Mouse (Mus musculus): Measurements from ENCODE around the gene Capn10. TPM values are rescaled to one million over a fixed set of nuclear protein-coding genes. Genes with fewer than 3 reads are reported as not detected.

Gene Capn10
- polyA plus RNA-seq, 1 experiment = 6.8 TPM

GRCm38 (mm10) chr1:92910925-92911720 lies 23.1 kb upstream of the Capn10 start:
- Histone ChIP-seq H3K4me1 (ENCODE audit: control insufficient read depth, insufficient read depth, insufficient read length, low read length) (peaks cover 21% of the 10 kb centered on the region), H3K27ac (replicated peaks; ENCODE audit: low read depth, low read length) (peak overlapping the region; percentile 6; the same call in 1 of the 2 replicates), H3K4me3 (ENCODE audit: insufficient read depth, low read depth, low read length) (peak overlapping the region; percentile 90)

GRCm38 (mm10) chr1:92911721-92912138 lies 22.4 kb upstream of the Capn10 start:
- peaks cover 21% of the 10 kb centered on the region for H3K4me1 ChIP-seq (ENCODE audit: control insufficient read depth, insufficient read depth, insufficient read length, low read length)
- peak overlapping the region; percentile 90 for H3K4me3 ChIP-seq (ENCODE audit: insufficient read depth, low read depth, low read length)
- 0 out of 2 replicates have a peak overlapping the region, but pooled peaks have one; percentile 6 for H3K27ac ChIP-seq (replicated peaks; ENCODE audit: low read depth, low read length)

GRCm38 (mm10) chr1:92912286-92912685 lies 21.9 kb upstream of the Capn10 start:
- Histone ChIP-seq H3K27ac (replicated peaks; ENCODE audit: low read depth, low read length) (no peak overlapping the region), H3K4me3 (ENCODE audit: insufficient read depth, low read depth, low read length) (peak overlapping the region; percentile 90)

GRCm38 (mm10) chr1:92914239-92914638 lies 19.9 kb upstream of the Capn10 start:
- H3K27ac ChIP-seq (replicated peaks; ENCODE audit: low read depth, low read length) = no peak overlapping the region
- H3K4me1 ChIP-seq (ENCODE audit: control insufficient read depth, insufficient read depth, insufficient read length, low read length) = peaks cover 15% of the 10 kb centered on the region
- no peak overlapping the region for H3K4me3 ChIP-seq (ENCODE audit: insufficient read depth, low read depth, low read length)

More at GRCm38 (mm10) chr1:92912286-92912685, 21.9 kb upstream of the Capn10 start:
- H3K4me1 ChIP-seq (ENCODE audit: control insufficient read depth, insufficient read depth, insufficient read length, low read length) = peaks cover 21% of the 10 kb centered on the region

- H3K4me3 ChIP-seq (ENCODE audit: insufficient read depth, low read depth, low read length) = no peak overlapping the region
- H3K4me1 ChIP-seq (ENCODE audit: control insufficient read depth, insufficient read depth, insufficient read length, low read length) = peaks cover 10% of the 10 kb centered on the region
- no peak overlapping the region for H3K27ac ChIP-seq (replicated peaks; ENCODE audit: low read depth, low read length)
Measured at GRCm38 (mm10) chr1:92914993-92915392, 19.2 kb upstream of the Capn10 start.

GRCm38 (mm10) chr1:92916725-92917124 lies 17.5 kb upstream of the Capn10 start:
- Histone ChIP-seq H3K4me3 (ENCODE audit: insufficient read depth, low read depth, low read length) (no peak overlapping the region), H3K27ac (replicated peaks; ENCODE audit: low read depth, low read length) (no peak overlapping the region), H3K4me1 (ENCODE audit: control insufficient read depth, insufficient read depth, insufficient read length, low read length) (peaks cover 4% of the 10 kb centered on the region; the same call in 1 of the 2 replicates)

GRCm38 (mm10) chr1:92919151-92919550 lies 15.0 kb upstream of the Capn10 start:
- H3K27ac ChIP-seq (replicated peaks; ENCODE audit: low read depth, low read length) = no peak overlapping the region
- no peaks in the 10 kb centered on the region for H3K4me1 ChIP-seq (ENCODE audit: control insufficient read depth, insufficient read depth, insufficient read length, low read length)
- no peak overlapping the region for H3K4me3 ChIP-seq (ENCODE audit: insufficient read depth, low read depth, low read length)

GRCm38 (mm10) chr1:92919775-92920174 lies 14.4 kb upstream of the Capn10 start:
- H3K27ac ChIP-seq (replicated peaks; ENCODE audit: low read depth, low read length) = no peak overlapping the region
- no peaks in the 10 kb centered on the region for H3K4me1 ChIP-seq (ENCODE audit: control insufficient read depth, insufficient read depth, insufficient read length, low read length)
- H3K4me3 ChIP-seq (ENCODE audit: insufficient read depth, low read depth, low read length) = no peak overlapping the region

GRCm38 (mm10) chr1:92920474-92921200 lies 13.5 kb upstream of the Capn10 start:
- Histone ChIP-seq H3K27ac (replicated peaks; ENCODE audit: low read depth, low read length) (no peak overlapping the region), H3K4me3 (ENCODE audit: insufficient read depth, low read depth, low read length) (no peak overlapping the region), H3K4me1 (ENCODE audit: control insufficient read depth, insufficient read depth, insufficient read length, low read length) (no peaks in the 10 kb centered on the region)

- Histone ChIP-seq H3K4me3 (ENCODE audit: insufficient read depth, low read depth, low read length) (no peak overlapping the region), H3K27ac (replicated peaks; ENCODE audit: low read depth, low read length) (no peak overlapping the region), H3K4me1 (ENCODE audit: control insufficient read depth, insufficient read depth, insufficient read length, low read length) (no peaks in the 10 kb centered on the region)
Measured at GRCm38 (mm10) chr1:92921496-92921895, 12.7 kb upstream of the Capn10 start.

GRCm38 (mm10) chr1:92930171-92930706 lies 3.9 kb upstream of the Capn10 start:
- no peak overlapping the region for H3K27ac ChIP-seq (replicated peaks; ENCODE audit: low read depth, low read length)
- 0 out of 2 replicates have a peak, but pooled peaks cover 3% of the 10 kb centered on the region for H3K4me1 ChIP-seq (ENCODE audit: control insufficient read depth, insufficient read depth, insufficient read length, low read length)
- H3K4me3 ChIP-seq (ENCODE audit: insufficient read depth, low read depth, low read length) = no peak overlapping the region

GRCm38 (mm10) chr1:92933611-92934010 lies 565 bp upstream of the Capn10 start:
- Histone ChIP-seq H3K4me1 (ENCODE audit: control insufficient read depth, insufficient read depth, insufficient read length, low read length) (peaks cover 7% of the 10 kb centered on the region; the same call in 1 of the 2 replicates), H3K27ac (replicated peaks; ENCODE audit: low read depth, low read length) (peak overlapping the region; percentile 86), H3K4me3 (ENCODE audit: insufficient read depth, low read depth, low read length) (peak overlapping the region; percentile 79)

GRCm38 (mm10) chr1:92935054-92935962 lies 1.1 kb downstream of the Capn10 start:
- Histone ChIP-seq H3K4me3 (ENCODE audit: insufficient read depth, low read depth, low read length) (peak overlapping the region; percentile 79), H3K4me1 (ENCODE audit: control insufficient read depth, insufficient read depth, insufficient read length, low read length) (peaks cover 7% of the 10 kb centered on the region; the same call in 1 of the 2 replicates), H3K27ac (replicated peaks; ENCODE audit: low read depth, low read length) (no peak overlapping the region)

GRCm38 (mm10) chr1:92935977-92936376 lies 1.8 kb downstream of the Capn10 start:
- Histone ChIP-seq H3K27ac (replicated peaks; ENCODE audit: low read depth, low read length) (no peak overlapping the region), H3K4me1 (ENCODE audit: control insufficient read depth, insufficient read depth, insufficient read length, low read length) (peaks cover 7% of the 10 kb centered on the region; the same call in 1 of the 2 replicates), H3K4me3 (ENCODE audit: insufficient read depth, low read depth, low read length) (no peak overlapping the region)

Data from brown adipose tissue, adult 24 weeks (tissue).